Mouse (Mus musculus) lung, embryonic 14.5 days (tissue): ENCODE results near the gene Insm2. TPM values are rescaled to one million over a fixed set of nuclear protein-coding genes. Genes with fewer than 3 reads are reported as not detected.
"Not testable (repeated sequence)": the region's sequence is repeated elsewhere in the genome, so short reads cannot be mapped to it uniquely, and the experiment has no call there.

Experiments
- ATAC-seq: fragments of 200-750 bp; cut with Nextera tagmentation; 2 replicates; pipeline ENCODE4 v1.8.0; 2017; ENCODE audit warnings: mild to moderate bottlenecking, moderate TSS enrichment, moderate library complexity; ENCODE audit not compliant: insufficient read depth
- DNase-seq: peaks from one replicate; pipeline ENCODE4 v3.0.0-alpha.2; 2015
- H3K27ac ChIP-seq: fragments of 300-500 bp; sonication (generic); 2 replicates; pipeline ENCODE4 v1.5.1; 2014; ENCODE audit warnings: low read depth, mild to moderate bottlenecking, moderate library complexity
- H3K27me3 ChIP-seq: fragments of 300-500 bp; sonication (generic); 2 replicates; pipeline ENCODE4 v1.6.1; 2014; ENCODE audit warnings: low read length, control low read depth; ENCODE audit not compliant: insufficient read depth
- H3K36me3 ChIP-seq: fragments of 300-500 bp; sonication (generic); 2 replicates; pipeline ENCODE4 v1.6.1; 2014; ENCODE audit warnings: control low read depth; ENCODE audit not compliant: insufficient read depth
- H3K4me1 ChIP-seq: fragments of 300-500 bp; sonication (generic); 2 replicates; pipeline ENCODE4 v1.6.1; 2014; ENCODE audit warnings: antibody characterized with exemption, control low read depth; ENCODE audit not compliant: insufficient read depth
- H3K4me2 ChIP-seq: fragments of 300-500 bp; sonication (generic); 2 replicates; pipeline ENCODE4 v1.6.1; 2014; ENCODE audit warnings: mild to moderate bottlenecking
- H3K4me3 ChIP-seq: fragments of 300-500 bp; sonication (generic); 2 replicates; pipeline ENCODE4 v1.5.1; 2014; ENCODE audit warnings: low read depth, low read length
- H3K9ac ChIP-seq: fragments of 300-500 bp; sonication (generic); 2 replicates; pipeline ENCODE4 v1.6.1; 2014
- H3K9me3 ChIP-seq: fragments of 300-500 bp; sonication (generic); 2 replicates; pipeline ENCODE4 v1.6.1; 2016; ENCODE audit warnings: low read depth, low read length, control low read depth
- CTCF ChIP-seq: IDR thresholded peaks from 2 replicates; pipeline ENCODE4 v1.5.1; 2016; ENCODE audit warnings: antibody characterized with exemption, low read depth
- WGBS: fragments of 180-500 bp; shearing (Covaris S2); extraction: QIAGEN DNeasy Blood & Tissue Kit; methylation state at CpG from one replicate; pipeline ENCODE4 v1.1.7; 2014; 5-methylcytosine and 5-hydroxymethylcytosine counted together
- polyA plus RNA-seq: library from polyadenylated mRNA; unstranded; fragments of >200 nt; fragmentation: Nextera tagmentation; extraction: Ambion mirVana; gene quantifications from 2 replicates; pipeline ENCODE4 v1.2.1, GENCODE M21; 2014

Gene Insm2
- 0.16 and 0.20 TPM in 2 replicates for polyA plus RNA-seq

DNA sequence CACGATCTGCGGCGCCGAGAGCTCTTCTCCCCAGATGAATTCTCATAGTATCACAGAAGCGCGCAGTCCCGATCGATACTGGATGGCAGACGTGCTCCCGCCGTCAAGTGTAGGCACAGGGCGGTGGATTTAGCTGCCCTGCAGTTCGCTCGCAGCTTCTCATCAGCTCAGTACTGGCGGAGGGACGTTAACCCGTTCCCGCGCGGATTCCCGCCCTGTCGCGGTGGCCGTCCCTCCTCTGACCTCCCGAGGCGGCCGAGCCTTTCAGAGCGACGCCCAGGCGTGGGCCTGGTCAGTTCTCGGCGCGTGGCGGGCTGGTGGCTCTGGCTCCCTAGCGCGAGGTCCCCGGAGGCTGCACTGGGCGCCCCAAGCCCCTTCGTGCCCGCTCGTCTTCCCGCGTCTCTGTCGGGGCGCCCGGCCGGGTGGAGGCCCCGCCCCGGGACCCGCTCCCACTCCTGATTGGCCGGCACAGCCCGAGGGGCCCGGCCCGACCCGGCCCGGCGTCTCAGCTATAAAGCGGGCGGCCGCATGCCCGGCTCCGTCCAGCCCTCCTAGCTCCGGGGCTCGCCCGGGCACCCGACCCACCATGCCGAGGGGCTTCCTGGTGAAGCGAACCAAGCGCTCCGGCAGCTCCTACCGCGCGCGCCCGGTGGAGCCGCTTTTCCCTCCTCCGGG is at the start of gene Insm2:
TSS of gene Insm2 (plus strand) at position 541 of the 675 bp plus-strand sequence.
- Histone ChIP-seq H3K9me3 (no peaks in the 10 kb centered on the region), H3K4me1 (no peaks in the 10 kb centered on the region), H3K4me2 (peak within 1 kb of the TSS; percentile 79), H3K27ac (no peak within 1 kb of the TSS), H3K27me3 (peaks cover 45% of the 10 kb centered on the region), H3K9ac (no peak within 1 kb of the TSS), H3K36me3 (no peaks in the 10 kb centered on the region), H3K4me3 (peak within 1 kb of the TSS; percentile 43)
- 1% methylated on average over 76 of the region's 77 CpGs for WGBS
- ATAC-seq, result peak; percentile 74
- TF ChIP-seq CTCF, result no peak
- DNase-seq, result peak; percentile 50

DNA sequence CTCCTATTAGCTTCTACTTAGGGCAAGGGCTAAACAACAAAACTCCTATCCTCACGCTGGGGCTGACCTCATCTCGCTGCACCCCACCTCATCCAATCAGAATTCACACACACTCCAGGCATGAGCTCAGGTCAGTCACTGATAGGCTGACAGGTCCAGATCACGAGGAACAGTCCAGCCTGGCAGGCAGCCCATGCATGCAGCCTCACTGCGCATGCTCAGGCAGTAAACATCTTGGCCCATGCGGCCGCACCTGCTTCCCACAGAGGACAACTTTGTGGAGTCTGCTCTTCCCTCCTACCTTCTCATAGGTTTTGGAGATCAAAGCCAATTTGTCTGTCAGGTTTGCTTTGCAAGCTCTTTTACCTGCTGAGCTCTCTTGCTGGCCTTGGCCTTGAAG is 44.3 kb upstream of the Insm2 start:
- H3K9me3 ChIP-seq, H3K36me3 ChIP-seq, H3K4me2 ChIP-seq, H3K4me3 ChIP-seq, DNase-seq, H3K27ac ChIP-seq, H3K9ac ChIP-seq, H3K4me1 ChIP-seq, ATAC-seq, H3K27me3 ChIP-seq: not testable (repeated sequence)
- WGBS, result 78% methylated on average over 6 of the region's 6 CpGs

DNA sequence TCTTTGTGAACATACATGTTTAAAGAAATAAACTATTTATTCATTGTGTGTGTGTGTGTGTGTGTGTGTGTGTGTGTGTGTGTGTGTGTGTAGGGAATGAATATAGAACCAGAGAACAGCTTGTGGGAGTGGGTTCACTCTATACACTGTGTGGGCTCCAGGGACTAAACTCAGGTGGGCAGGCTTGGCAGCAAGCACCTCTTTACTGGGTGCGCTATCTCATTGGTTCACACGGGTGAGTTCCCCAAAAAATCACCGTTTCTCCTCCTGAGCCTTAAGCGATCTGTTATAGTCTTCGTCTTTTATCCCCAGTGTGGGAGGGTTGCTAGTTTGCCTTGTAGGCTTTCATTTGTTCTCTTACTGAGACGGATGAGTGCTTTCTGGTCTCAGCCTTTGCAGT is 41.4 kb upstream of the Insm2 start:
- no peak for ATAC-seq
- whole genome bisulfite sequencing, result 84% methylated on average over 6 of the region's 6 CpGs
- Histone ChIP-seq H3K4me1 (no peaks in the 10 kb centered on the region), H3K27ac (no peak overlapping the region), H3K27me3 (no peaks in the 10 kb centered on the region), H3K9me3 (no peaks in the 10 kb centered on the region), H3K4me2 (no peak overlapping the region), H3K4me3 (no peak overlapping the region), H3K9ac (no peak overlapping the region), H3K36me3 (no peaks in the 10 kb centered on the region)
- no peak for TF ChIP-seq CTCF
- no peak for DNase-seq

DNA sequence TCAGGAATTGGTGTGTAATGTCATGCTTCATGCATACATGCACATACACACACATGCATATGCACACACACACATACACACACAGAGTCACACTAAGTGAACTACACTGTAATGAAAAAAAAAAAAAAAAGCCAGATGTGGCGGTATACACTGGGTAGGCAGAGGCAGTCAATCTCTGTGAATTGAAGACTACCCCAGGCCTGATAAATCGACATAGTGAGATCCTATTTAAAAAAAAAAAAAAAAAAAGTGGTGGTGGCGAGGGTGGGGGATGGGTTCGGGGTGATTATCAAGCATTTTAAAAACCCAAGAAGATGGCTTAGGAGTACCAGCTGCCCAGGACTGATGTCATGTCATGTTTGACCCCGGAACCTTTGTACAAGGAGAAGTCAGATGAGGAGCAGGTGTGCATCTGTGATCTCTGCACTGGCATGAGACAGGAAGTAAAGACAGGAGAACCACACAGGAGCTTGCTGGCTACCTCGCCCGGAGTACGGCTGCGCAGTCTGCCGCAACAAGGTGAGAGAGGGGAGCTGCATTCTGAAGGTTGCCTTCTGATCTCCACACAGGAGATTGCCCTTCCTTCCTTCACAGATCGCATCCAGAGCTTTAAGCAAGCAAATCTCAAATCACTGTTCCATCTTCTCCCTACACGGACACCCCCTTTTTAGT is 39.9 kb upstream of the Insm2 start:
- no peak for TF ChIP-seq CTCF
- DNase-seq (no peak), ATAC-seq (no peak)
- 85% methylated on average over 12 of the region's 12 CpGs for WGBS
- Histone ChIP-seq H3K9ac (no peak overlapping the region), H3K27me3 (no peaks in the 10 kb centered on the region), H3K4me3 (no peak overlapping the region), H3K27ac (no peak overlapping the region), H3K4me2 (no peak overlapping the region), H3K36me3 (no peaks in the 10 kb centered on the region), H3K4me1 (no peaks in the 10 kb centered on the region), H3K9me3 (no peaks in the 10 kb centered on the region)

DNA sequence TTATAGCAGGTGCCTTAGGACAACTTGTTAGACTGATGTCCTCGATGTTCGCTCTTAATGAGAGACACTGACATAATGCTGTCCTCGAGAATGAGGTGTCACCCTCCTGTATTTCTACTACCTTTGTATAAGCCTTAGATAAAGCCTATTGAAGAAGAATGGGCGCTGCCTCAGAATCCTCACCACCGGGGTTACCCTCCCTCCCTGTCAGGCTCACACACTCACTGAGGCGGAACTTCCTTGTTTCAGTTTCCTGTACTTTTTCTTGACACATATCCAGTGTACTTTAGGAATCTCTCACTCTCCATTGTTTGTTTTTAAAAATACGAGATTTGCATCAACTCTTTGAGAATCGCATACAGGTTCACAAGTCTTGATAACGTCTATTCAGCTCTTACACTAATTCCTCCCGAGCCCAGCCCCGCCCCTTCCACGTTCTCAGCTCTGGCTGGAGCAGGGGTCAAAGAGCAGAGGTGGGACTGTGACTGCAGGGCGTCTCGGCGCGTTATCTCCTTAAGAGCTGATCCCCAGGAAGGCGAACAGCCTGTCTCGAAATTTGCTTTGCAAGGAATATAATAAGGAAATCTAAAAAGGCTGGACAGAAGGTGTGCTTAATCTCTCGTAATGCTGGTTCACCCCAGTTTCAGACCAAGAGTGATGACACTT is 39.1 kb upstream of the Insm2 start:
- Histone ChIP-seq H3K27me3 (no peaks in the 10 kb centered on the region), H3K27ac (no peak overlapping the region), H3K36me3 (no peaks in the 10 kb centered on the region), H3K4me2 (peak overlapping the region; percentile 50), H3K4me1 (no peaks in the 10 kb centered on the region), H3K9me3 (no peaks in the 10 kb centered on the region), H3K4me3 (peak overlapping the region; percentile 26), H3K9ac (peak overlapping the region; percentile 1; the same call in 1 of the 2 replicates)
- no peak for TF ChIP-seq CTCF
- WGBS, result 11% methylated on average over 19 of the region's 19 CpGs
- ATAC-seq (no peak), DNase-seq (no peak)

DNA sequence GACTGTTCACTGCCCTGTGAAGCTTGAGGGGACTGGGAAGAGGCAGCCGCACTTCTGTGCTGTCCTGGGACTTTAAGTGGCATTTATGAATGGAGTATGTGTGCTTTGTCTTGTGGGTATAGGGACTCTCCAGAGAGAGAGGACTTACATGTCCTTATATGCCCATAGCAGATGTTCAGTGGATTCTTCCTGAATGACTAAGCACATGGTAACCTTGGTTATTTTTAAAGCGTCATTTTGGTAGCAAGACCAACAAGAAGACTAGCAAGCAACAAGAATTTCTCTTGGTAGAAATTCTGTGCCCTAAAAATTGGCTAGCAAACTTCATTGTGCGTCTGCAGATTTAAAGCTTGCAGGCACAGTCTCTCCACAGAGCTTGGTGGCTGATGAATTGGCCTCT is 35.5 kb upstream of the Insm2 start:
- DNase-seq, result no peak
- Histone ChIP-seq H3K4me2 (no peak overlapping the region), H3K9me3 (no peaks in the 10 kb centered on the region), H3K4me1 (no peaks in the 10 kb centered on the region), H3K27me3 (no peaks in the 10 kb centered on the region), H3K36me3 (no peaks in the 10 kb centered on the region), H3K27ac (no peak overlapping the region), H3K4me3 (no peak overlapping the region), H3K9ac (no peak overlapping the region)
- no peak for ATAC-seq
- no peak for TF ChIP-seq CTCF
- WGBS, result 90% methylated on average over 3 of the region's 3 CpGs

DNA sequence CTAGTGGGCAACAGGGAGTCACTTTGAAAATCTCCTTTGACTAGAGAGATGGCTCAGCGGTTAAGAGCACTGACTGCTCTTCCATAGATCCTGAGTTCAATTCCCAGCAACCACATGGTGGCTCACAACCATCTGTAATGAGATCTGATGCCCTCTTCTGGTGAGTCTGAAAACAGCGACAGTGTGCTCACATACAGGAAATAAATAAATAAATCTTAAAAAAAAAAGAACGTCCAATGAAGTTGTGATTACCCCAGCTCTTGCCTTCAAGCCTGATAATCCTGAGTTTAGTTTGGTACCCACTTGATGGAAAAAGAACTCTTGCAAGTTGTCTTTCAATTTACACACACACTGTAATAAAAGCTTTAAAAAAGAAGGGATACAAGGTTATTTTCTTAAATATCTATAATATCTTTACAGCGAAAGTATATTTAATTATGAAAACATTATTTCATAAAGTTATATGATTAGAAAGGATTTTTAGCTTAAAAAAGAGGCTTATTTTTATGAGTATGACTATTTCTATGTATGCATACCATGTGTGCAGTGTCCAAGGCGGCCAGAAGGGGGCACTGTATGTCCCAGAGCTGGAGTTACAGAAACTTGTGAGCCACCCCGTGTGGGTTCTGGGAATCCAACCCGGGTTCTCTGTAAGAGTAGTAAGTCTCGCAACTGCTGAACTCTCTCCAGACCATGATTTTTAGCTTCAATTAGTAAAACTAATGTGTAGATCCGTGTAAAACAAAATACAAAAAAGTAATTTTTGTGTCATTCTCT is 34.9 kb upstream of the Insm2 start:
- Histone ChIP-seq H3K4me1 (no peaks in the 10 kb centered on the region), H3K9me3 (no peaks in the 10 kb centered on the region), H3K27ac (no peak overlapping the region), H3K27me3 (no peaks in the 10 kb centered on the region), H3K9ac (no peak overlapping the region), H3K4me3 (no peak overlapping the region), H3K4me2 (no peak overlapping the region), H3K36me3 (no peaks in the 10 kb centered on the region)
- 87% methylated on average over 9 of the region's 9 CpGs for WGBS
- 0 out of 2 replicates have a peak, but pooled peaks have one; percentile 14 for TF ChIP-seq CTCF
- DNase-seq (no peak), ATAC-seq (no peak)
